Mouse (Mus musculus): ENCODE data around the gene Slc25a42. TPM values are rescaled to one million over a fixed set of nuclear protein-coding genes. Genes with fewer than 3 reads are reported as not detected.
"Not testable (repeated sequence)": the region's sequence is repeated elsewhere in the genome, so short reads cannot be mapped to it uniquely, and the experiment has no call there.

Gene Slc25a42
- 100 to 1,000 TPM; 124 to 184 TPM for total RNA-seq (2021)
- long read RNA-seq, experiment 1, transcript Slc25a42-202 (8 exons, 3,196 nt), result major isoform, 5 of 30 reads
- long read RNA-seq, experiment 1, partial matches to known transcripts, result 7 of 30 reads
- long read RNA-seq, experiment 1, other reads (novel, unspliced or antisense), result 16 of 30 reads
- long read RNA-seq, experiment 2, transcript Slc25a42-202 (8 exons, 3,196 nt), result major isoform, 21 of 35 reads
- long read RNA-seq, experiment 2, partial matches to known transcripts, result 11 of 35 reads
- long read RNA-seq, experiment 2, other reads (novel, unspliced or antisense), result 3 of 35 reads

DNA sequence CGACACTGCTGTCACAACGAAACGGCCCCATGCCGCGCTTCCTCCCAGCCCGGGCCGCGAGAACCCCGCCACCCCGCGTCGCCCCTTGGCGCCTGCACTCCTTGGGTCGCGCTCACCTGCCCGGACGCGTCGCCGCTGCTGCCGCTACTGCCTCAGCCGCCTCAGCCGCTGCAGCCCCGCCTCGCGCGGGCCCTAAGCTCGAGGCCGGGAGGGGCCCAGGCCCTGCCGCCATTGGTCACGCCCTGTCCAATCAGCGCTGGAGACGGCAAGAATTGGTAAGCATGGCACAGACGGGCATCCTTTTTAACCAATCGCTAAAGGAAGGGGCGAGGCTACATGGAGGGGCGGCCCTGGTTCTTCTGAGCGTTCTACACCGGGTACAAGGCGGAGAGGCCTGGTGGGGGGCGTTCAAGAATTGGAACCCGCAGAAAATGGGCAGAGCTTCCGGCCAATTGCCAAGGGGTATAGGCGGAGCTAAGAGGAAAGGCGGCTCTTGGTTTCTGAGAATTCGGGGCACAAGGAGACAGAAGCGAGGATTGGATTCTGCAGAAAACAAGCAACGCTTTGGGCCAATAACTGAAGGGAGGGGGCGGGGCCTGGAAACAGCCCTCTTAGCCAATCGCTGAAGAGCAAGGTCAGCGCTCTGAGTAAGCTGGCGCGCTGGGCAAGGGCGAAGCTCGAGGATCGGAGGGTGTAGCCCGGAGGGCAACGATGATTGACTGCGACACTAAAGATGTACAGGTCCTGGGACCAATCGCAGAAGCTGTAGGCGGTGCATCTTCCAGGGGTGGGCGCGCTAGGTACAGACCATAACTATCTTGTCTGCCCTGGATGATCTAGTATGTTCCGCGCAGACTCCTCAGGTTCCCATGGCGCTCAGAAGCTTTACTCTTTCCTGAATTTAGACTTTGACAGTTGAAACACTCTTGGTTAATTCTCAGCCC is at the start of gene Slc25a42:
TSS of gene Slc25a42 (minus strand) at position 194 of the 944 bp plus-strand sequence.
- peak; percentile 97 for DNase-seq

DNA sequence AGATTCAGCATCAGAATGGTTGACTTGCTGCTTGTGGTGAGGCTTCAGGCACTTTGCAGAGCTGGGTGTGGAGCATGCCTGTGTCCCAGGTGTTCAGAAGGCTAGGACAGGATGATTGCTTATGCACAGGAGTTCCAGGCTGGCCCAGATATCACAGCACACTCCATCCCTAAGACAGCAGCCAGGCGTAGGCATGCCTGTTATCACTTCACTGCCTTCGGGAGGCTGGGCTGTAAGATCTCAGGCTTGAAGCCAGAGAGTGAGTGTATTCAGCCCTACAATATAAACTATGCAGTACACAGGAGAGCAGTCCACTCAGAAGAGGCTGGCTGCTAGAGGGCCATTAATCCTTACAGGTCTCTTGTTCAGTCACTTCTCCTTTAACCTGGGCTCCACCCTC is 46.9 kb upstream of the Slc25a42 start:
- no peak for DNase-seq

DNA sequence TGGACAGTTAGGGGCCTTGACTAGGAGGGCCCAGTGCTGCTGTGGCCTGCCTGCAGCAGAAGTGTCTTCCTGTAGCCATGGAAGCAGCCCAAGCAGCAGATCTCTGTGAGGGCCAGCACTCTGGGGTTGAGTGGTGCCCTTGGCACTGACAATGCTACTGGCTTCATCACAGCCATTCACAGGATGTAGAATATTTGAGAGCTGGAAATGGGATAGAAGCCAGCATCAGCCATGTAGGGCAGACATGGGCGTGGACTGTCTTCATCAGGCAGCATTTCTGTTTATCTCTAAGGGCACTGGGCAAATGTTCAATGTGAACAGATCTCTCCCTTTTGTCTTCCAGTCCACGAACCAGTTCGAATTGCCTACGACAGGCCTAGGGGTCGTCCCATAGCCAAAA is 46.5 kb upstream of the Slc25a42 start:
- DNase-seq, result no peak

GRCm38 (mm10) chr8:70257456-70257855 is 45.4 kb upstream of the Slc25a42 start:
- DNase-seq, result no peak

- no peak for DNase-seq
Observed at GRCm38 (mm10) chr8:70254628-70255027, 42.5 kb upstream of the Slc25a42 start.

DNA sequence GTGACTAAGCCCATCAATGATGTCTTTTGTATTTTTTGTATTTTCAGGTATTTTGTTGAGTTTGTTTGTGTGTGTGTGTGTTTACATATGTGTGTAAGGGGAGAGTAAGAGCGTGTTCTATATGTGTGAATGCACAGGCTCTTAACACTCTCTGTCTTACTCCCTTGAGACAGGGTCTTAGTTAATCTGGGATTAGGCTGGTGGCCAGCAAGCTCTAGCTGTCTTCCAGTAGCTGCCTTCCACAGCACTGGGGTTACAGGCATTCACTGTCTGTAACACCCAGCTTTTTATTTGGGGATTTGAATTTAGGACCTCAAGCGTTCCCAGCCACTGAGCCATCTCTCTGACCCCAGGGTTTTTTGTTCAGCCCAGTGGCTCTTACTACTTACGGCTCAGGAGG is 35.7 kb upstream of the Slc25a42 start:
- no peak for DNase-seq

DNA sequence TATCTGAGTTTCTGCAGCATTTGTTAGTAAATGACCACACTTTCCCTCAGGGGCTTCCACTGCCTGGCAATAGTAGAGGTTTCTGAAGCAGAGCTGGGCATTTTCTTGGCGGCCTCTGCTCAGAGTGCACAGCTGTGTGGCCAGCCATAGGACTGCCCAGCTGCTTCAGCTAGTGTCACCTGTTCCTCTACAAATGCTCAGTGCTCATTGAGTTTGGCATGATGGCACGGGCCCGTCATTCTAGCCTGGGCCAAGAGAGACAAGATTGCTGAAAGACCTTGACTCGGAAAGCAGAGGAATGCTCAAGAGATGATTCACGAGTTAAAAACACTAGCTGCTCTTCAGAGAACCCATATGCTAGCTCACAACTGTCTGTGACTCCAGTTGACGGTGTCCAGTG is 34.5 kb upstream of the Slc25a42 start:
- peak; percentile 49 for DNase-seq

DNA sequence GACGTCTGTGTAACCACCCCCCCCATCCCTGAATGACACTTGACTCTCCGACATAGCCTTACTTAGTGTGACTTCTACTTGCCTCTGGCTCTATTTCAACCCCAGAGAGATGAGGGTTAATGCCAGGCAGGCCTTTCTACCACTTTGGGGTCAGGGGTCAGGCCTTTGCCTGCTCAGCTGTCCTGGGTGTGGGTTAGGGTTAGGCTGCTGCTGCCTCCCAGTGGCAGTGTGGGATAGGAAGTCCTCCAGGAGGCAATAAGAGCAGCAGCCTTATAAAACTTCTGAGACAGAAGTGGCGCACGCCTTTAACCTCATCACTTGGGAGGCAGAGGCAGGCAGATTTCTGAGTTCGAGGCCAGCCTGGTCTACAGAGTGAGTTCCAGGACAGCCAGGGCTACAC is 28.5 kb upstream of the Slc25a42 start:
- DNase-seq, result no peak

- no peak for DNase-seq
Observed at GRCm38 (mm10) chr8:70237842-70238241, 25.7 kb upstream of the Slc25a42 start.

GRCm38 (mm10) chr8:70234781-70235128 is 22.6 kb upstream of the Slc25a42 start:
- no peak for DNase-seq

DNA sequence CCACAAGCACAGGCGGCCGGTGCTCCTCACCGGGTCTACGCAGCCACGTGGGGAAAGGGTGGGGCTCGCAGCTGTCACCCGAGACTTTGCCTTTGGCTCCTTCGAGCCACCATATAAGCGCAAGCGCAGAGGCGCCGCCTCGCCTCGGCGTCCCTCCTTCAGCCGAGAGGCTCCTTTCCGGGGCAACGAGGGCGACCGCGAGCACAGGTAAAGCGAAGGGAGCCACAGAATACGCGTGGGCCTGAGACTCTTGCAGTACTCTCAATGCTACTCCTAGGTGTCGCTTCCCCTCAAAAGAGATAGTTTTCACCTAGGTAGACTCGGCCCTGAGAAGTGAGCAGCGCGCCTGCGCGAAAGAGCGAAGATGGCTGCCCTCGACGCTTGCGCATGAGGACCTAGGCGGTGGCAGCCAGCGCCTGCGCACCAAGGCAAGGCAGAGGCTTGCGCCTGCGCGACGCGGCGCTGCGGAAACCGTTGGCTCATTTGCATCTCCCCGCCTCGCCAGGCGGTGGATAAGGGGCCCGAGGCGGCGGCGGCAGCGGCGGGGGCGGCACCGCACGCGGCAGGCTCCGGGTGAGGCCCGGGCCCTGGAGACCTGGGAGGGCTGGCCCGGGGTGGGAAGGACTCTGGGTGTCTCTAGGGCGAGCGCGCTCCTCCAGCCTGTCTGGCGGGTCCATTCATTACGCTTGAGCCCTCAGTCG is 22.1 kb upstream of the Slc25a42 start, which contains the start of the genes Sugp2 and Armc6:
TSS of gene Sugp2 (plus strand) at position 147 of the 701 bp plus-strand sequence.
TSS of gene Armc6 (minus strand) at position 387 of the 701 bp plus-strand sequence.
- DNase-seq, result peak; percentile 95

GRCm38 (mm10) chr8:70233606-70234005 is 21.5 kb upstream of the Slc25a42 start:
- no peak for DNase-seq

DNA sequence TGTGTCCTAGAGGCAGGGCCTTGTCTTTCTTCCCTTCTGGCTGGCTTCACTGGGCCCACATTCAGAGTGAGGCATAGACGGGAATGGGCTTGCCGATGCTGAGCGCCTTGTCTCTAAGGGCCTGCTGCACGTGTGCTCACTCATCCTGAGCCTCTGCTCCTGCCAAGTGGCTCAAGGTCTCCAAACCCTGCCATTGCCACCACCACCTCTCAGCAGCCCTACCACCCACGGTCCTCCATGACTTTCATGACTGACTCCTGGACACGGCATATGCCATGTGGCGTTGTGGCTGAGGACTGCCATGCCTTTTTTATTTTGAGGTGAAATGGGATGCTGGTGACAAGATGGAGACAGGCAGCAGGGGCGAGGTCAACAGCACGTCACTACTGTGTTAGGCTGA is 18.7 kb upstream of the Slc25a42 start:
- DNase-seq, result no peak

DNA sequence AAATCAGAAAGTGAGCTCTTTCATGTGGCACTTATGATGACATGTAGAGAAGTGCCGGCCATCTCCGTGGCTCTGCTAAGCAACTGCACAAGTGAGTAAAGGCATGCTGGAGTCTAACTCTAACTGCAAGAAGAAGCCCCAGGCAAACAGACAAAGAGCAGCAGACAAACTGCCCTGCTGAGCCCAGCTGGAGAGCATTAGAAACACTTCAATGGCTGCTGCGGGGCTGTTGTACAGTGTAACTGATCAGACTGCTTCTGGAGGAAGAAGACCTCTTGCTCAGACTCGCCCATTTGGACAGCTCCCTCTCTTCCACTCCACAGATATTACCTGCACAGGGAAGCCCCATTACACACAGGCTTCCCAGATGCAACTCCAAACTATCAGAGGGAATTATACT is 15.9 kb upstream of the Slc25a42 start:
- DNase-seq, result no peak

DNA sequence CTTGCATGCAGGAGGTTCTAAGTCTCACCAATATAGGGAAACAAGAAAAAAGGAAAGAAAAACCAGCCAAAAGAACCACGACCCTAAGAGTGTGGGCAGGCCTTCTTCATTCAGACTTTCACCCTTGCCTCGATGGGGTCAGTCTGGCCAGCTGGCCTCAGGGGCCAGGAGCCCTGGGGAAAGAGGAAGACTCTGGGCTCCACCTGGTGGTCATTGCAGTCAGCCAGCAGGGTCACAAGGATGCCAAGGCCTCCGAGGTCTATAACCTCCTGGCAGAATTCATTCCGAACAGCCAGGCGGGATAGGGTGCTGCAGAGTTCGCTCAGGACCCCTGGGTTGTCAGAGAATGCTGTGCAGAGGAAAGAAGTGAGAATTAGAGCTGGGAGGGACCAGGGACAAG is 11.2 kb upstream of the Slc25a42 start:
- peak; percentile 75 for DNase-seq

DNA sequence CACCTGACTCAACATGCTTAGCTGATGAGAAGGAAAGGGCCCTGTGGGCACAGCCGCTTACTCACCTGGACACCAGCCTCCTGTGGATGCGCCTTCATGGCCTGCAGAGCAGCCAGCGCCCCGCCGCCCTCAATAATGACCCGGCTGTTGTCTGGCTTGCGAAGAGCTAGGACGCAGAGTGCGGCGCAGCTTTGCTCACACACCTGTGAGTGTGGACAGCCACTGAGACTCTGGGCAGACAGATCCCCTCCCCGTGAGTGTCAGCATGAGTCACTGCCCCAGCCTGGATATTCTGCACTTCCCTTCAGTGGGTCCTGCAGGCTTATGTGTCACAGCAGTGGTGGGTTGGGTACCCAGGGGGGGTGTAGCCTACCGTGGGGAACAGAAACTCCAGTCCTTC is 9.9 kb upstream of the Slc25a42 start:
- no peak for DNase-seq

DNA sequence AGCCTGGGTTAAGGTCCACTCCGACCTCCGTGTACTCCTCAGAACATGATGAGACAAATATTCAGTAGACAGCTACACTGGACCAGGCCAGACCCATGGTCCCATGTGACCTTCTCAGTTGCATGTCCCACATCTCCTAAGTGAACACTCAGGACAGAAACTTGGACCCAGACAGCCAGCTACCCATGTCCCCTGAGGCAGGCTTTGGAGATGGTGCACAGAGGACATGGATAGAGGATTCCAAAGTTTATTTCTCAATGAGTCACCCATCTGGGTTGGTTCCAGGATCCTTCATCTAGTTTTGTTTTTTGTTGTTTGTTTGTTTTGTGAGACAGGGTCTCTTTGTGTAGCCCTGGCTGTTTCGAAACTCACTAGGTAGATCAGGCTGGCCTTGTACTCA is 8.8 kb upstream of the Slc25a42 start:
- DNase-seq, result peak; percentile 63

- peak; percentile 87 for DNase-seq
Observed at GRCm38 (mm10) chr8:70220236-70220840, 8.2 kb upstream of the Slc25a42 start.

- peak; percentile 57 for DNase-seq
Observed at GRCm38 (mm10) chr8:70219107-70219684, 7.1 kb upstream of the Slc25a42 start.

DNA sequence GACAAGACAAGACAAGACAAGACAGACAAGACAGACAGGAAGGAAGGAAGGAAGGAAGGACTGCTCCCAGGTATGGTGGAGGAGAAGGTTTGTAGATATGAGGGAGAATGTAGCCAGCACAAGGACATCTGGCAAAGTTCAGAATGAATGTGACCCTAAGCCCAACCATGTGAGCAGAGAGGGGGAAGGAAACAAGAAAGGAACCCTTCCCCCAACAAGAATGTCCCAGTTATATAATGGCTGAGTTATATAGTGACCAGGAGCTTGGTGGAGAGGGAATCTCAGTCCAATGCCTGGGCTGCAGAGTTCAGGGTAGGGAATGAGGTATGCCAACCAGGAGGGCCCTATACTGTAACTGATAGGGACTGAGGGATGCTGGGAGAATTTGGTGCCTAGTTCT is 5.3 kb upstream of the Slc25a42 start:
- DNase-seq, result no peak

GRCm38 (mm10) chr8:70216566-70216965 is 4.5 kb upstream of the Slc25a42 start:
- DNase-seq, result peak; percentile 84

GRCm38 (mm10) chr8:70216161-70216560 is 4.1 kb upstream of the Slc25a42 start:
- not testable (repeated sequence) for DNase-seq
